ENCODE assay signal across 20 mouse cellular contexts in genomic region chr6:37063266-37063665, GRCm38 (mm10).
DNase-seq lines count a peak whose midpoint lies in the region; ATAC-seq lines count a peak whose summit lies in the region.
"Had no signal": no experiment of that assay in that cellular context is flagged by ENCODE, and none has a peak within 500 bp of the region (broad histone marks: within the 10 kb centered on the region; RNA-seq: fewer than 3 reads in every experiment).

No protein-coding gene starts in this region.

- H3K36me3 ChIP-seq in heart, embryonic 13.5 days = no peaks in the 10 kb centered on the region
- H3K36me3 ChIP-seq: embryonic facial prominence, embryonic 10.5 days; G1E; kidney, embryonic 15.5 days; midbrain, embryonic 15.5 days had no signal

- H3K4me3 ChIP-seq in heart, embryonic 13.5 days = no peak overlapping the region
- H3K4me3 ChIP-seq: embryonic facial prominence, embryonic 10.5 days; kidney, embryonic 15.5 days; midbrain, embryonic 15.5 days had no signal

- DNase-seq in heart, postnatal 25 days (ENCODE audit: low spot score) = no peak
- peak; percentile 24 for DNase-seq in lung, postnatal 25 days (ENCODE audit: low spot score)
- no peak for DNase-seq in lung, postnatal 4 days
- DNase-seq in NIH3T3 (ENCODE audit: low read depth) = peak; percentile 20
- no peak for DNase-seq in cerebellum, adult 11-12 months
- DNase-seq: adrenal gland, adult 8-10 months; cerebellum, adult 18-20 months; cerebellum, postnatal 36 days; lung, embryonic 14.5 days; thymus, adult 18-20 months had no signal

- no peak overlapping the region for H3K9ac ChIP-seq in heart, embryonic 13.5 days
- H3K9ac ChIP-seq: hindbrain, embryonic 14.5 days; kidney, embryonic 15.5 days; lung, embryonic 14.5 days; midbrain, embryonic 15.5 days had no signal

- 86% methylated on average over 7 of the region's 7 CpGs for WGBS in heart, embryonic 13.5 days

- intact Hi-C loops in heart, postnatal 25 days (cut with DNase I) = no loop called here

- H3K4me2 ChIP-seq in heart, embryonic 13.5 days = no peak overlapping the region
- H3K4me2 ChIP-seq: hindbrain, embryonic 14.5 days; kidney, embryonic 15.5 days; lung, embryonic 14.5 days; midbrain, embryonic 15.5 days had no signal

- H3K4me1 ChIP-seq in heart, embryonic 13.5 days = peaks cover 18% of the 10 kb centered on the region

- no peak for ATAC-seq in heart, embryonic 13.5 days (ENCODE audit: extremely low read depth, insufficient number of reproducible peaks, low FRiP score, low TSS enrichment)
- ATAC-seq in megakaryocyte-erythroid progenitor cell, adult 5-6 weeks (replicated peaks; ENCODE audit: low FRiP score, low TSS enrichment, poor library complexity, severe bottlenecking) = 0 out of 2 replicates have a peak, but pooled peaks have one; percentile 8
- ATAC-seq: CD4-positive, CD25-positive, alpha-beta regulatory T cell, adult 4 months; forebrain, embryonic 14.5 days; intestine, embryonic 16.5 days; midbrain, embryonic 15.5 days had no signal

- no peaks in the 10 kb centered on the region for H3K27me3 ChIP-seq in heart, embryonic 13.5 days (replicated peaks)
- H3K27me3 ChIP-seq: kidney, embryonic 15.5 days; midbrain, embryonic 15.5 days had no signal

- no peaks in the 10 kb centered on the region for H3K9me3 ChIP-seq in heart, embryonic 13.5 days
- H3K9me3 ChIP-seq: embryonic facial prominence, embryonic 10.5 days; G1E; kidney, embryonic 15.5 days; midbrain, embryonic 15.5 days had no signal

- H3K27ac ChIP-seq in heart, embryonic 13.5 days (replicated peaks) = peak overlapping the region; percentile 76
- H3K27ac ChIP-seq: hindbrain, embryonic 14.5 days; midbrain, embryonic 15.5 days had no signal

Comparison
In these comparisons a context has a peak if more than half of its experiments do, and no peak if none do; other contexts are left out.
1. DNase-seq: peak in lung, postnatal 25 days (single experiment) and NIH3T3 (single experiment); none in heart, postnatal 25 days (single experiment), lung, postnatal 4 days (0 of 2) and cerebellum, adult 11-12 months (single experiment).